Mouse (Mus musculus) kidney, adult 2 months (tissue): ENCODE measurements at regions not wholly inside any gene's neighbourhood (a gene's known extent, or its start where the extent isn't known, plus 50 kb on each side); places are given as distances from the start of the nearest gene placed in this dataset.

Source experiments
- CTCF ChIP-seq: fragments of 200-500 bp; conservative IDR thresholded peaks from 2 replicates; pipeline ENCODE4 v1.5.1; 2011; ENCODE audit warnings: low read depth, mild to moderate bottlenecking, control low read depth, low read length, moderate library complexity, mixed read lengths; ENCODE audit not compliant: insufficient read depth, insufficient read length
- POLR2A ChIP-seq: fragments of 200-500 bp; IDR thresholded peaks from one replicate; pipeline ENCODE4 v1.6.1; 2011; ENCODE audit warnings: low read depth, low read length, control low read depth

DNA sequence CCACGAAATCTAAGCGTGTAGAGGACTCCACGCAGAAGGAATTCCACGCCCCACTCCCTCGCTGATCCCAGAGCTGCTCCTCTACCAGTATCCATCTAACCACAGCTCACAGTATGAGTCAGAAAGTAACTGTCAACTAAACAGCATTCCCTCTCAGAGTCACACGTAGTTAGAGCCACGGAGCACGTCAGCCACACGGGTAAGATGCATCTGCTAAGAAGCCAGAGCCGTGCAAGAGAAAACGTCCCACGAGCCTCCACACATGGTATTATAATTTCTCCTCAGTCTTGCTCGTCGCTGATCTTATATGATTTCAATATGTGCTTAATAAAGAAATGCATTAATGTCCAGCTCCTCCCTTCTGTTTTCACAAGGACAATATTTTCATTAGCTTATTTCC, 176.1 kb upstream of the Klf7 start:
- no peak for TF ChIP-seq CTCF
- no peak for TF ChIP-seq POLR2A
